Mouse (Mus musculus): ENCODE measurements around the gene Tas2r139. TPM values are rescaled to one million over a fixed set of nuclear protein-coding genes. Genes with fewer than 3 reads are reported as not detected.
"Not testable (repeated sequence)": the region's sequence is repeated elsewhere in the genome, so short reads cannot be mapped to it uniquely, and the experiment has no call there.

The Tas2r139 gene
- polyA plus RNA-seq (2012): not detected in 2 replicates

- Histone ChIP-seq H3K36me3 (ENCODE audit: control insufficient read depth) (no peaks in the 10 kb centered on the region), H3K9me3 (ENCODE audit: control insufficient read depth, low read length) (no peaks in the 10 kb centered on the region), H3K4me3 (replicated peaks) (no peak within 1 kb of the TSS), H3K27me3 (ENCODE audit: control insufficient read depth) (no peaks in the 10 kb centered on the region), H3K4me1 (ENCODE audit: control insufficient read depth) (no peaks in the 10 kb centered on the region)
- no peak for TF ChIP-seq GATA1 (IDR thresholded peaks at IDR 0.05; ENCODE audit: low read length)
- TF ChIP-seq TAL1 (IDR thresholded peaks at IDR 0.05; ENCODE audit: low read length): no peak
These were observed at the start of gene Tas2r139 for GRCm38 (mm10) chr6:42140636-42141035. Gene Tas2r139 (plus strand): TSS chr6:42140936.

- H3K27me3 ChIP-seq (ENCODE audit: control insufficient read depth); H3K9me3 ChIP-seq (ENCODE audit: control insufficient read depth, low read length); H3K36me3 ChIP-seq (ENCODE audit: control insufficient read depth); H3K4me3 ChIP-seq (replicated peaks); H3K4me1 ChIP-seq (ENCODE audit: control insufficient read depth): not testable (repeated sequence)
These were observed 10.4 kb downstream of the Tas2r139 start for GRCm38 (mm10) chr6:42151115-42151514.

GRCm38 (mm10) chr6:42182462-42182861, 41.7 kb downstream of the Tas2r139 start:
- Histone ChIP-seq H3K27me3 (ENCODE audit: control insufficient read depth) (no peaks in the 10 kb centered on the region), H3K36me3 (ENCODE audit: control insufficient read depth) (no peaks in the 10 kb centered on the region), H3K9me3 (ENCODE audit: control insufficient read depth, low read length) (no peaks in the 10 kb centered on the region), H3K4me1 (ENCODE audit: control insufficient read depth) (no peaks in the 10 kb centered on the region), H3K4me3 (replicated peaks) (no peak overlapping the region)
- TF ChIP-seq TAL1 (IDR thresholded peaks at IDR 0.05; ENCODE audit: low read length): no peak
- no peak for TF ChIP-seq GATA1 (IDR thresholded peaks at IDR 0.05; ENCODE audit: low read length)

DNA sequence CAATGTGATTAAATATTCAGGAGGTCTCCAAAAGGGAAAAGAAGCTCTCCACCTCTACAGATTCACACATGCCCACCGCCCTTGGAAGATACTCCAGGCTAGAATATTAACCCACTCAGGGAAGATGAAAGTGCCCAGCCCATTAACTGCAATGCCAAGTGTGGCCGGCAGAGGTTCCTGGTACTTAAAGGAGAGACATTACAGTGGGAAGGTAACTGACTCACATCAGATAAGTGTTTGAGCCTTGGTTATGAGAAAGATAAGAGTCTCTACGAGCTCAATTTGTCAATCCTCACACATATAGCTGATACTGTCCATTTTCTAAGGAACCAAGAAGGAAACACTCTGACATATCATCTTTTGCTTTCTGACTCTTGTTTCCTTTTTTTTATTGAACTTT, 45.5 kb downstream of the Tas2r139 start:
- H3K27me3 ChIP-seq (ENCODE audit: control insufficient read depth): no peaks in the 10 kb centered on the region
- no peaks in the 10 kb centered on the region for H3K9me3 ChIP-seq (ENCODE audit: control insufficient read depth, low read length)
- H3K4me3 ChIP-seq (replicated peaks): no peak overlapping the region
- TF ChIP-seq TAL1 (IDR thresholded peaks at IDR 0.05; ENCODE audit: low read length): no peak
- no peak for TF ChIP-seq GATA1 (IDR thresholded peaks at IDR 0.05; ENCODE audit: low read length)
- no peaks in the 10 kb centered on the region for H3K36me3 ChIP-seq (ENCODE audit: control insufficient read depth)
- no peaks in the 10 kb centered on the region for H3K4me1 ChIP-seq (ENCODE audit: control insufficient read depth)

Other genes with a start within 250 kb of the Tas2r139 start
- not detected in 2 replicates for gene Sval1, start 189.3 kb upstream of the Tas2r139 start, polyA plus RNA-seq (2012)
- not detected in 2 replicates for gene Sval3, start 172.8 kb upstream of the Tas2r139 start, polyA plus RNA-seq (2012)
- gene Sva, start 102.5 kb upstream of the Tas2r139 start, polyA plus RNA-seq (2012): not detected in 2 replicates
- gene Tas2r144, start 74.4 kb downstream of the Tas2r139 start, polyA plus RNA-seq (2012): not detected in 2 replicates
- 0.07 TPM in 1 of 2 replicates, not detected in the other for gene Gstk1, start 105.0 kb downstream of the Tas2r139 start, polyA plus RNA-seq (2012)
- not detected in 2 replicates for gene Tmem139, start 121.0 kb downstream of the Tas2r139 start, polyA plus RNA-seq (2012)
- 0.34 and 0.39 TPM in 2 replicates for gene Casp2, start 124.0 kb downstream of the Tas2r139 start, polyA plus RNA-seq (2012)
- not detected in 2 replicates for gene Clcn1, start 145.7 kb downstream of the Tas2r139 start, polyA plus RNA-seq (2012)
- not detected in 2 replicates for gene Fam131b, start 183.7 kb downstream of the Tas2r139 start, polyA plus RNA-seq (2012)
- 4.1 TPM in 2 replicates for gene Zyx, start 208.7 kb downstream of the Tas2r139 start, polyA plus RNA-seq (2012)
- gene Epha1, start 232.3 kb downstream of the Tas2r139 start, polyA plus RNA-seq (2012): 0.02 TPM in 1 of 2 replicates, not detected in the other

All from erythroblast, embryonic 14.5 days (primary cell).